Mouse (Mus musculus) left cerebral cortex, adult 2 months (tissue): Measurements from ENCODE around the gene Baz1a. TPM values are rescaled to one million over a fixed set of nuclear protein-coding genes. Genes with fewer than 3 reads are reported as not detected.
A peak's percentile ranks its signal among the peaks of the same experiment; 100 is the strongest.

ENCODE experiments used
- DNase-seq, 2 experiments: peaks; one replicate each; pipeline ENCODE4 v3.0.0; 2021 to 2022; ENCODE audit warnings: low spot score in 2 of 2, mixed read lengths in 1 of 2; ENCODE audit errors: extremely low spot score in 1 of 2
- H3K27ac ChIP-seq: fragments of 200-600 bp; 2 replicates; pipeline ENCODE4 v1.8.1; 2022
- H3K4me3 ChIP-seq: fragments of 200-600 bp; 2 replicates; pipeline ENCODE4 v1.8.1; 2022
- CTCF ChIP-seq: fragments of 200-600 bp; IDR thresholded peaks from 2 replicates; pipeline ENCODE4 v1.8.1; 2022; ENCODE audit warnings: antibody characterized with exemption, mild to moderate bottlenecking, moderate library complexity
- intact Hi-C: fragments of 180-260 bp; cut with DNase I; formaldehyde crosslinking; loops from one replicate; pipeline ENCODE4 v1.15.1; 2025
- total RNA-seq, 2 experiments: library from RNA; stranded (reverse); gene quantifications; 2 replicates each; pipeline ENCODE4 v1.2.3; 2021

Baz1a gene
- total RNA-seq, 2 experiments from 2014 or later = 5.1 to 7.0 TPM

- peak; percentile 48 for DNase-seq
- intact Hi-C loops = loop anchor here (10.0 kb wide), 1 partner anchor 151 kb away; no protein-coding TSS in a partner anchor
- no peak for TF ChIP-seq CTCF
- Histone ChIP-seq H3K4me3 (peak within 1 kb of the TSS; percentile 62), H3K27ac (peak within 1 kb of the TSS; percentile 66)
Observed at GRCm38 (mm10) chr12:54986052-54986717, 28.0 kb downstream of the Baz1a start, which contains the start of gene Gm20403. Gm20403 (minus strand) TSS chr12:54986529.

GRCm38 (mm10) chr12:54985257-54986051 is 28.7 kb downstream of the Baz1a start:
- intact Hi-C loops = loop anchor here (2.0 to 10.0 kb wide), 2 partner anchors 123 to 151 kb away; partner anchors contain the start of gene Cfl2
- no peak; the same call in 1 of the 2 replicates for TF ChIP-seq CTCF
- Histone ChIP-seq H3K27ac (peak overlapping the region; percentile 66), H3K4me3 (peak overlapping the region; percentile 62)
- DNase-seq = peak; percentile 33 to 46

GRCm38 (mm10) chr12:54984701-54985256 is 29.4 kb downstream of the Baz1a start:
- intact Hi-C loops = loop anchor here (2.0 to 10.0 kb wide), 2 partner anchors 122 to 150 kb away; partner anchors contain the start of gene Cfl2
- Histone ChIP-seq H3K27ac (no peak overlapping the region; the same call in 1 of the 2 replicates), H3K4me3 (peak overlapping the region; percentile 62)
- DNase-seq = peak; percentile 41 to 58
- no peak for TF ChIP-seq CTCF

- DNase-seq = no peak
- intact Hi-C loops = loop anchor here (10.0 kb wide), 1 partner anchor 148 kb away; no protein-coding TSS in a partner anchor
- H3K27ac ChIP-seq = no peak overlapping the region
- H3K4me3 ChIP-seq = no peak overlapping the region
- TF ChIP-seq CTCF = no peak
Observed at GRCm38 (mm10) chr12:54982935-54983715, 31.0 kb downstream of the Baz1a start.

GRCm38 (mm10) chr12:54981962-54982361 is 32.2 kb downstream of the Baz1a start:
- intact Hi-C loops = loop anchor here (10.0 kb wide), 1 partner anchor 147 kb away; no protein-coding TSS in a partner anchor
- TF ChIP-seq CTCF = no peak
- H3K27ac ChIP-seq = no peak overlapping the region
- H3K4me3 ChIP-seq = no peak overlapping the region
- no peak for DNase-seq

- Histone ChIP-seq H3K4me3 (no peak overlapping the region), H3K27ac (no peak overlapping the region)
- no peak for TF ChIP-seq CTCF
- no peak for DNase-seq
- intact Hi-C loops = loop anchor here (10.0 kb wide), 1 partner anchor 146 kb away; no protein-coding TSS in a partner anchor
Observed at GRCm38 (mm10) chr12:54980939-54981338, 33.2 kb downstream of the Baz1a start.

GRCm38 (mm10) chr12:54980532-54980931 is 33.6 kb downstream of the Baz1a start:
- intact Hi-C loops = loop anchor here (10.0 kb wide), 1 partner anchor 146 kb away; no protein-coding TSS in a partner anchor
- no peak overlapping the region for H3K27ac ChIP-seq
- no peak overlapping the region for H3K4me3 ChIP-seq
- TF ChIP-seq CTCF = no peak
- DNase-seq = no peak

GRCm38 (mm10) chr12:54969033-54969432 is 45.1 kb downstream of the Baz1a start:
- Histone ChIP-seq H3K4me3 (no peak overlapping the region), H3K27ac (no peak overlapping the region)
- intact Hi-C loops = no loop called here
- no peak for DNase-seq
- TF ChIP-seq CTCF = no peak

GRCm38 (mm10) chr12:54965532-54966160 is 48.5 kb downstream of the Baz1a start:
- intact Hi-C loops = no loop called here
- Histone ChIP-seq H3K4me3 (no peak overlapping the region), H3K27ac (no peak overlapping the region)
- TF ChIP-seq CTCF = no peak
- no peak for DNase-seq

- no peak for TF ChIP-seq CTCF
- intact Hi-C loops = no loop called here
- Histone ChIP-seq H3K4me3 (no peak overlapping the region), H3K27ac (no peak overlapping the region)
- no peak for DNase-seq
Observed at GRCm38 (mm10) chr12:54959569-54959968, 54.6 kb downstream of the Baz1a start.

GRCm38 (mm10) chr12:54956974-54957373 is 57.2 kb downstream of the Baz1a start:
- DNase-seq = no peak
- intact Hi-C loops = no loop called here
- Histone ChIP-seq H3K4me3 (no peak overlapping the region), H3K27ac (no peak overlapping the region)
- no peak for TF ChIP-seq CTCF
